Mouse (Mus musculus): ENCODE measurements around the gene Gsto1. TPM values are rescaled to one million over a fixed set of nuclear protein-coding genes. Genes with fewer than 3 reads are reported as not detected.

Gene Gsto1
- polyA plus RNA-seq, 2 experiments: 71.3 to 132 TPM

GRCm38 (mm10) chr19:47890489-47891130, 35.8 kb downstream of the Gsto1 start:
- H3K27me3 ChIP-seq (ENCODE audit: control insufficient read depth, insufficient read depth, low read length): no peaks in the 10 kb centered on the region
- H3K9ac ChIP-seq (ENCODE audit: low read depth, low read length, severe bottlenecking): no peak overlapping the region
- H3K4me3 ChIP-seq (replicated peaks; ENCODE audit: low read length): no peak overlapping the region
- H3K36me3 ChIP-seq (ENCODE audit: control insufficient read depth, insufficient read depth, low read length): peaks cover 29% of the 10 kb centered on the region
- 44% methylated on average over 10 of the region's 10 CpGs for WGBS
- peak overlapping the region; percentile 15; the same call in 1 of the 2 replicates for H3K27ac ChIP-seq (replicated peaks; ENCODE audit: low read depth, low read length)
- no peak for ATAC-seq (ENCODE audit: low FRiP score, low read depth)
- H3K4me2 ChIP-seq (replicated peaks; ENCODE audit: low read depth, low read length, severe bottlenecking): no peak overlapping the region
- DNase-seq (ENCODE audit: low spot score): no peak
- H3K9me3 ChIP-seq (ENCODE audit: control insufficient read depth, low read length): no peaks in the 10 kb centered on the region
- no peak for TF ChIP-seq POLR2A (IDR thresholded peaks at IDR 0.05; ENCODE audit: borderline replicate concordance, extremely low read depth, insufficient read depth, insufficient read length)
- H3K4me1 ChIP-seq (ENCODE audit: control insufficient read depth, insufficient read depth, low read length): peaks cover 31% of the 10 kb centered on the region

GRCm38 (mm10) chr19:47891562-47892312, 37.0 kb downstream of the Gsto1 start:
- H3K4me2 ChIP-seq (replicated peaks; ENCODE audit: low read depth, low read length, severe bottlenecking): no peak overlapping the region
- TF ChIP-seq POLR2A (IDR thresholded peaks at IDR 0.05; ENCODE audit: borderline replicate concordance, extremely low read depth, insufficient read depth, insufficient read length): no peak
- peaks cover 20% of the 10 kb centered on the region for H3K4me1 ChIP-seq (ENCODE audit: control insufficient read depth, insufficient read depth, low read length)
- H3K27ac ChIP-seq (replicated peaks; ENCODE audit: low read depth, low read length): no peak overlapping the region; the same call in 1 of the 2 replicates
- H3K36me3 ChIP-seq (ENCODE audit: control insufficient read depth, insufficient read depth, low read length): peaks cover 40% of the 10 kb centered on the region
- ATAC-seq (ENCODE audit: low FRiP score, low read depth) (peak; percentile 31; the same call in 1 of the 2 replicates), DNase-seq (ENCODE audit: low spot score) (peak; percentile 45)
- no peak overlapping the region for H3K9ac ChIP-seq (ENCODE audit: low read depth, low read length, severe bottlenecking)
- no peak overlapping the region for H3K4me3 ChIP-seq (replicated peaks; ENCODE audit: low read length)
- H3K9me3 ChIP-seq (ENCODE audit: control insufficient read depth, low read length): no peaks in the 10 kb centered on the region
- H3K27me3 ChIP-seq (ENCODE audit: control insufficient read depth, insufficient read depth, low read length): no peaks in the 10 kb centered on the region
- 75% methylated on average over 11 of the region's 11 CpGs for WGBS

GRCm38 (mm10) chr19:47893092-47893491, 38.3 kb downstream of the Gsto1 start:
- Histone ChIP-seq H3K36me3 (ENCODE audit: control insufficient read depth, insufficient read depth, low read length) (peaks cover 50% of the 10 kb centered on the region), H3K9me3 (ENCODE audit: control insufficient read depth, low read length) (no peaks in the 10 kb centered on the region), H3K4me1 (ENCODE audit: control insufficient read depth, insufficient read depth, low read length) (peaks cover 17% of the 10 kb centered on the region; the same call in 1 of the 2 replicates), H3K9ac (ENCODE audit: low read depth, low read length, severe bottlenecking) (no peak overlapping the region), H3K27ac (replicated peaks; ENCODE audit: low read depth, low read length) (no peak overlapping the region), H3K4me3 (replicated peaks; ENCODE audit: low read length) (no peak overlapping the region), H3K27me3 (ENCODE audit: control insufficient read depth, insufficient read depth, low read length) (no peaks in the 10 kb centered on the region), H3K4me2 (replicated peaks; ENCODE audit: low read depth, low read length, severe bottlenecking) (no peak overlapping the region)
- DNase-seq (ENCODE audit: low spot score) (no peak), ATAC-seq (ENCODE audit: low FRiP score, low read depth) (no peak)
- TF ChIP-seq POLR2A (IDR thresholded peaks at IDR 0.05; ENCODE audit: borderline replicate concordance, extremely low read depth, insufficient read depth, insufficient read length): no peak
- WGBS: 88% methylated on average over 6 of the region's 6 CpGs

GRCm38 (mm10) chr19:47898472-47899079, 43.8 kb downstream of the Gsto1 start:
- Histone ChIP-seq H3K27ac (replicated peaks; ENCODE audit: low read depth, low read length) (no peak overlapping the region), H3K27me3 (ENCODE audit: control insufficient read depth, insufficient read depth, low read length) (no peaks in the 10 kb centered on the region), H3K4me1 (ENCODE audit: control insufficient read depth, insufficient read depth, low read length) (peaks cover 22% of the 10 kb centered on the region), H3K9me3 (ENCODE audit: control insufficient read depth, low read length) (no peaks in the 10 kb centered on the region), H3K4me3 (replicated peaks; ENCODE audit: low read length) (no peak overlapping the region), H3K36me3 (ENCODE audit: control insufficient read depth, insufficient read depth, low read length) (peaks cover 46% of the 10 kb centered on the region), H3K9ac (ENCODE audit: low read depth, low read length, severe bottlenecking) (no peak overlapping the region), H3K4me2 (replicated peaks; ENCODE audit: low read depth, low read length, severe bottlenecking) (no peak overlapping the region)
- no peak for TF ChIP-seq POLR2A (IDR thresholded peaks at IDR 0.05; ENCODE audit: borderline replicate concordance, extremely low read depth, insufficient read depth, insufficient read length)
- 74% methylated on average over 8 of the region's 8 CpGs for WGBS
- DNase-seq (ENCODE audit: low spot score): no peak
- ATAC-seq (ENCODE audit: low FRiP score, low read depth): no peak

- DNase-seq (ENCODE audit: low spot score) (no peak), ATAC-seq (ENCODE audit: low FRiP score, low read depth) (no peak)
- 65% methylated on average over 6 of the region's 6 CpGs for WGBS
- H3K36me3 ChIP-seq (ENCODE audit: control insufficient read depth, insufficient read depth, low read length): peaks cover 32% of the 10 kb centered on the region
- H3K9ac ChIP-seq (ENCODE audit: low read depth, low read length, severe bottlenecking): no peak overlapping the region
- no peak overlapping the region for H3K27ac ChIP-seq (replicated peaks; ENCODE audit: low read depth, low read length)
- no peak overlapping the region for H3K4me3 ChIP-seq (replicated peaks; ENCODE audit: low read length)
- H3K4me2 ChIP-seq (replicated peaks; ENCODE audit: low read depth, low read length, severe bottlenecking): no peak overlapping the region
- H3K27me3 ChIP-seq (ENCODE audit: control insufficient read depth, insufficient read depth, low read length): no peaks in the 10 kb centered on the region
- no peaks in the 10 kb centered on the region for H3K9me3 ChIP-seq (ENCODE audit: control insufficient read depth, low read length)
- TF ChIP-seq POLR2A (IDR thresholded peaks at IDR 0.05; ENCODE audit: borderline replicate concordance, extremely low read depth, insufficient read depth, insufficient read length): no peak
- peaks cover 26% of the 10 kb centered on the region for H3K4me1 ChIP-seq (ENCODE audit: control insufficient read depth, insufficient read depth, low read length)
Observed at GRCm38 (mm10) chr19:47900012-47900411, 45.2 kb downstream of the Gsto1 start.

All from limb, embryonic 14.5 days (tissue).